Mouse (Mus musculus) limb, embryonic 14.5 days (tissue): Measurements from ENCODE around the gene Cdh6. TPM values are rescaled to one million over a fixed set of nuclear protein-coding genes. Genes with fewer than 3 reads are reported as not detected.

Experiments
- ATAC-seq: fragments of 200-750 bp; cut with Nextera tagmentation; 2 replicates; pipeline ENCODE4 v1.8.0; 2017; ENCODE audit warnings: low read depth, moderate number of reproducible peaks, moderate TSS enrichment; ENCODE audit not compliant: low FRiP score
- DNase-seq: peaks from one replicate; pipeline ENCODE4 v3.0.0-alpha.2; 2015; ENCODE audit warnings: low spot score
- H3K27ac ChIP-seq: fragments of 300-500 bp; sonication (generic); replicated peaks from 2 replicates; pipeline ENCODE4 v1.5.1; 2014; ENCODE audit warnings: low read depth, mild to moderate bottlenecking, low read length, moderate library complexity, mixed read lengths
- H3K27me3 ChIP-seq: fragments of 300-500 bp; sonication (generic); 2 replicates; pipeline ENCODE4 v1.6.1; 2014; ENCODE audit warnings: low read length, mixed read lengths; ENCODE audit not compliant: control insufficient read depth, insufficient read depth
- H3K36me3 ChIP-seq: fragments of 300-500 bp; sonication (generic); 2 replicates; pipeline ENCODE4 v1.6.1; 2014; ENCODE audit warnings: mild to moderate bottlenecking, low read length, moderate library complexity, mixed read lengths; ENCODE audit not compliant: control insufficient read depth, insufficient read depth
- H3K4me1 ChIP-seq: fragments of 300-500 bp; sonication (generic); 2 replicates; pipeline ENCODE4 v1.6.1; 2014; ENCODE audit warnings: antibody characterized with exemption, low read length, mixed read lengths; ENCODE audit not compliant: control insufficient read depth, insufficient read depth
- H3K4me2 ChIP-seq: fragments of 300-500 bp; sonication (generic); replicated peaks from 2 replicates; pipeline ENCODE4 v1.6.1; 2014; ENCODE audit warnings: low read depth, mild to moderate bottlenecking, low read length, moderate library complexity; ENCODE audit not compliant: severe bottlenecking
- H3K4me3 ChIP-seq: fragments of 300-500 bp; sonication (generic); replicated peaks from 2 replicates; pipeline ENCODE4 v1.5.1; 2014; ENCODE audit warnings: low read length
- H3K9ac ChIP-seq: fragments of 300-500 bp; sonication (generic); 2 replicates; pipeline ENCODE4 v1.6.1; 2014; ENCODE audit warnings: mild to moderate bottlenecking, low read depth, low read length, moderate library complexity; ENCODE audit not compliant: severe bottlenecking
- H3K9me3 ChIP-seq: fragments of 300-500 bp; sonication (generic); 2 replicates; pipeline ENCODE4 v1.6.1; 2016; ENCODE audit warnings: low read length; ENCODE audit not compliant: control insufficient read depth
- POLR2A ChIP-seq: fragments of 200-500 bp; IDR thresholded peaks from 2 replicates; pipeline ENCODE4 v1.8.0; 2012; ENCODE audit warnings: inconsistent platforms, mild to moderate bottlenecking, moderate library complexity, borderline replicate concordance; ENCODE audit not compliant: insufficient read depth, insufficient read length; ENCODE audit errors: extremely low read depth
- WGBS: fragments of 180-500 bp; shearing (Covaris S2); extraction: QIAGEN DNeasy Blood & Tissue Kit; methylation state at CpG from one replicate; pipeline ENCODE4 v1.1.7; 2014; 5-methylcytosine and 5-hydroxymethylcytosine counted together
- polyA plus RNA-seq, 2 experiments: library from polyadenylated mRNA; depleted of rRNA in 1 of 2; stranded (reverse) in 1 of 2; unstranded in 1 of 2; fragments of >200 nt; fragmentation: Nextera tagmentation in 1 of 2; extraction: Ambion mirVana in 1 of 2; gene quantifications; 2 replicates each; pipeline versions ENCODE4 v1.2.1 to v1.2.3; 2012 to 2014

Cdh6 gene
- polyA plus RNA-seq, 2 experiments: 6.3 to 11.9 TPM

GRCm38 (mm10) chr15:13133370-13133769 is 40.1 kb downstream of the Cdh6 start:
- WGBS: 94% methylated on average over 8 of the region's 8 CpGs
- ATAC-seq (no peak), DNase-seq (no peak)
- Histone ChIP-seq H3K9me3 (no peaks in the 10 kb centered on the region), H3K27me3 (no peaks in the 10 kb centered on the region), H3K4me1 (0 out of 2 replicates have a peak, but pooled peaks cover 6% of the 10 kb centered on the region), H3K9ac (no peak overlapping the region), H3K36me3 (no peaks in the 10 kb centered on the region), H3K27ac (no peak overlapping the region), H3K4me2 (no peak overlapping the region), H3K4me3 (no peak overlapping the region)
- no peak for TF ChIP-seq POLR2A

DNA sequence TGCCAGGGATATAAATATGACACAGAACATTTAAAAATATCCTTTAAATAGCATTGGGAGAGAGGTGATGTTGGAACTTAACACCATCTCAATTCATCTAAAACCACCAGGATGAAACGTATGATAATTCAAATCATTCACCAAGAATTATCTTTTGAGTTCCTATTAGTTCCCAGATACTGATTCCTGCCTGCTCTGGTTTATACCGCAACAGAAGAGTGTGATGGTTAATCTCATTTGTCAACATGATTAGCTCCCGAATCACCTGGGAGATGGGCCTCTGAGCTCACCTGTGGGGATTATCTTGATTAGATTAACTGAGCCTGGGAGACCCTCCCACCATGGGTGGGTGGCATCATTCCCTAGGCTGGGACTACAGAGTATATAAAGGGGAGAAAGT is 41.0 kb downstream of the Cdh6 start:
- Histone ChIP-seq H3K27me3 (no peaks in the 10 kb centered on the region), H3K9me3 (no peaks in the 10 kb centered on the region), H3K4me3 (no peak overlapping the region), H3K4me2 (no peak overlapping the region), H3K4me1 (0 out of 2 replicates have a peak, but pooled peaks cover 6% of the 10 kb centered on the region), H3K36me3 (no peaks in the 10 kb centered on the region), H3K27ac (no peak overlapping the region), H3K9ac (no peak overlapping the region)
- TF ChIP-seq POLR2A: no peak
- DNase-seq: no peak
- WGBS: 94% methylated on average over 3 of the region's 3 CpGs
- ATAC-seq: no peak

GRCm38 (mm10) chr15:13130246-13130645 is 43.2 kb downstream of the Cdh6 start:
- Histone ChIP-seq H3K9me3 (no peaks in the 10 kb centered on the region), H3K9ac (no peak overlapping the region), H3K36me3 (no peaks in the 10 kb centered on the region), H3K27me3 (no peaks in the 10 kb centered on the region), H3K4me1 (no peaks in the 10 kb centered on the region), H3K27ac (no peak overlapping the region), H3K4me3 (no peak overlapping the region), H3K4me2 (no peak overlapping the region)
- ATAC-seq: no peak
- no peak for DNase-seq
- 76% methylated on average over 5 of the region's 5 CpGs for WGBS
- no peak for TF ChIP-seq POLR2A

DNA sequence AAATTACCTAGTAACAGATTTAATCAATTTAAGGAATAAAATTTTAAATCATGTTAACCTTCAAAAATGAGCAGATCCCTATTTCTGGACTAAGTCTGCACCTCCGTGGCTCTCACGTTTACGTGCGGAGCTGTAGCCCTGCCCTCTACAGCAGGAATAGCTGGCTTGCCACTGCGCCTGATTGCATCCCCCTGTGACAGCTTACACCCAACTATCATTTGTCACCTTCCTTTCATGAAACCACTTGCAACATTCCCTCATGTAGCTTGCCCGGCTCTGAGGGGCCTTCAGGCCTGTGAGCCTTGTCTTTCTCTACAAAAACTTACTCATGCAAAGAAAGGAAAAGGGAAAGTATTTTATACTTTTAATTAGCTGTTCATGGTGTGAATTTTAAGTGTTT is 73.1 kb downstream of the Cdh6 start:
- TF ChIP-seq POLR2A: no peak
- DNase-seq: no peak
- no peak overlapping the region for H3K27ac ChIP-seq
- no peak overlapping the region for H3K4me2 ChIP-seq
- no peaks in the 10 kb centered on the region for H3K27me3 ChIP-seq
- no peak overlapping the region for H3K4me3 ChIP-seq
- H3K9ac ChIP-seq: no peak overlapping the region
- no peaks in the 10 kb centered on the region for H3K9me3 ChIP-seq
- H3K4me1 ChIP-seq: no peaks in the 10 kb centered on the region
- no peaks in the 10 kb centered on the region for H3K36me3 ChIP-seq
- 58% methylated on average over 6 of the region's 6 CpGs for WGBS
- ATAC-seq: no peak

- H3K9me3 ChIP-seq: no peaks in the 10 kb centered on the region
- H3K27me3 ChIP-seq: no peaks in the 10 kb centered on the region
- H3K4me3 ChIP-seq: no peak overlapping the region
- H3K36me3 ChIP-seq: no peaks in the 10 kb centered on the region
- ATAC-seq (no peak), DNase-seq (no peak)
- 74% methylated on average over 6 of the region's 6 CpGs for WGBS
- no peak for TF ChIP-seq POLR2A
- H3K27ac ChIP-seq: no peak overlapping the region
- H3K9ac ChIP-seq: no peak overlapping the region
- H3K4me1 ChIP-seq: no peaks in the 10 kb centered on the region
- no peak overlapping the region for H3K4me2 ChIP-seq
These were observed 75.6 kb downstream of the Cdh6 start for GRCm38 (mm10) chr15:13097861-13098260.

DNA sequence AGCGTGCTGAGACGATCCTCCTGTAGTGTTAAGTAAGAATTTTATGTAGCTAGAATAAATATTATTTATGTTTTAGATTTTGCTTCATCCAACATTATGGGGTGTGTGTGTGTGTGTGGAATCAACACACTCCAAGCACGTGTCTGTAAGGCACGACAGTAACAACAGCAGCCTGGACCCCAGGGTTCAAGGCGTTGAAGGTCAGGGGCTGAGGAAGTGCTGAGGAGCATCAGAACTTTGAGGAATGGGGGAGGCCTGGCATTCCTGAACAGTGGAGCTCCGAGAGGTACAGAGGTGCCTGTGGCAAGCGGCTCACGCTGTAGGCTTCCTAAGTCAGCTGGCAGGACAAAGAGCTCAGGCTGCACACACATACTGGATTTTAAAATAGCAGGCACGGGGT is 78.1 kb downstream of the Cdh6 start:
- no peak overlapping the region for H3K27ac ChIP-seq
- ATAC-seq (no peak), DNase-seq (no peak)
- 61% methylated on average over 9 of the region's 9 CpGs for WGBS
- H3K4me2 ChIP-seq: no peak overlapping the region
- H3K9ac ChIP-seq: no peak overlapping the region
- H3K4me3 ChIP-seq: no peak overlapping the region
- no peaks in the 10 kb centered on the region for H3K4me1 ChIP-seq
- TF ChIP-seq POLR2A: no peak
- H3K36me3 ChIP-seq: no peaks in the 10 kb centered on the region
- H3K9me3 ChIP-seq: no peaks in the 10 kb centered on the region
- H3K27me3 ChIP-seq: no peaks in the 10 kb centered on the region
